Mouse (Mus musculus) hindbrain, embryonic 12.5 days (tissue): ENCODE measurements at regions not wholly inside any gene's neighbourhood (a gene's known extent, or its start where the extent isn't known, plus 50 kb on each side); places are given as distances from the start of the nearest gene placed in this dataset.

Source experiments
- ATAC-seq: fragments of 200-750 bp; cut with Nextera tagmentation; 2 replicates; pipeline ENCODE4 v1.8.0; 2017; ENCODE audit warnings: moderate TSS enrichment; ENCODE audit not compliant: low FRiP score
- H3K27ac ChIP-seq: fragments of 300-500 bp; sonication (generic); 2 replicates; pipeline ENCODE4 v1.5.1; 2016; ENCODE audit warnings: mild to moderate bottlenecking
- H3K27me3 ChIP-seq: fragments of 300-500 bp; sonication (generic); 2 replicates; pipeline ENCODE4 v1.6.1; 2016; ENCODE audit warnings: mild to moderate bottlenecking
- H3K36me3 ChIP-seq: fragments of 300-500 bp; sonication (generic); 2 replicates; pipeline ENCODE4 v1.6.1; 2016; ENCODE audit warnings: mild to moderate bottlenecking
- H3K4me1 ChIP-seq: fragments of 300-500 bp; sonication (generic); 2 replicates; pipeline ENCODE4 v1.6.1; 2016
- H3K4me2 ChIP-seq: fragments of 300-500 bp; sonication (generic); replicated peaks from 2 replicates; pipeline ENCODE4 v1.6.1; 2016; ENCODE audit warnings: mild to moderate bottlenecking
- H3K4me3 ChIP-seq: fragments of 300-500 bp; sonication (generic); 2 replicates; pipeline ENCODE4 v1.5.1; 2016; ENCODE audit warnings: mild to moderate bottlenecking
- H3K9ac ChIP-seq: fragments of 300-500 bp; sonication (generic); 2 replicates; pipeline ENCODE4 v1.6.1; 2016; ENCODE audit warnings: mild to moderate bottlenecking, moderate library complexity
- H3K9me3 ChIP-seq: fragments of 300-500 bp; sonication (generic); replicated peaks from 2 replicates; pipeline ENCODE4 v1.6.1; 2016; ENCODE audit warnings: mild to moderate bottlenecking
- WGBS: fragments of 180-500 bp; shearing (Covaris S2); methylation state at CpG from one replicate; pipeline ENCODE4 v1.1.7; 2016; 5-methylcytosine and 5-hydroxymethylcytosine counted together

- no peak for ATAC-seq
- Histone ChIP-seq H3K4me3 (no peak overlapping the region), H3K36me3 (no peaks in the 10 kb centered on the region), H3K27ac (no peak overlapping the region), H3K9ac (no peak overlapping the region), H3K27me3 (0 out of 2 replicates have a peak, but pooled peaks cover under 1% of the 10 kb centered on the region), H3K4me2 (no peak overlapping the region), H3K4me1 (peaks cover 9% of the 10 kb centered on the region), H3K9me3 (no peaks in the 10 kb centered on the region)
- 92% methylated on average over 3 of the region's 5 CpGs for WGBS
Observed at GRCm38 (mm10) chr2:167786951-167787350, 97.3 kb upstream of the Tmem189 start.

- Histone ChIP-seq H3K9me3 (no peaks in the 10 kb centered on the region), H3K9ac (no peak overlapping the region), H3K27ac (no peak overlapping the region), H3K4me2 (no peak overlapping the region), H3K27me3 (no peaks in the 10 kb centered on the region), H3K4me3 (no peak overlapping the region), H3K36me3 (no peaks in the 10 kb centered on the region), H3K4me1 (peaks cover 15% of the 10 kb centered on the region)
- no peak for ATAC-seq
- 87% methylated on average over 13 of the region's 13 CpGs for WGBS
Observed at GRCm38 (mm10) chr2:167784353-167784752, 94.7 kb upstream of the Tmem189 start.

- H3K9me3 ChIP-seq, result no peaks in the 10 kb centered on the region
- no peak for ATAC-seq
- no peak overlapping the region for H3K4me3 ChIP-seq
- no peak overlapping the region for H3K27ac ChIP-seq
- 82% methylated on average over 3 of the region's 3 CpGs for WGBS
- H3K36me3 ChIP-seq, result no peaks in the 10 kb centered on the region
- H3K4me2 ChIP-seq, result no peak overlapping the region
- no peak overlapping the region for H3K9ac ChIP-seq
- H3K27me3 ChIP-seq, result no peaks in the 10 kb centered on the region
- peaks cover 19% of the 10 kb centered on the region for H3K4me1 ChIP-seq
Observed at GRCm38 (mm10) chr2:167783374-167783773, 93.8 kb upstream of the Tmem189 start.

- H3K9ac ChIP-seq, result no peak overlapping the region; the same call in 1 of the 2 replicates
- H3K9me3 ChIP-seq, result no peaks in the 10 kb centered on the region
- WGBS, result 34% methylated on average over 27 of the region's 27 CpGs
- peak overlapping the region; percentile 4; the same call in 1 of the 2 replicates for H3K27ac ChIP-seq
- peak overlapping the region; percentile 36; the same call in 1 of the 2 replicates for H3K4me2 ChIP-seq
- H3K4me1 ChIP-seq, result peaks cover 29% of the 10 kb centered on the region
- no peak overlapping the region for H3K4me3 ChIP-seq
- H3K36me3 ChIP-seq, result no peaks in the 10 kb centered on the region
- no peaks in the 10 kb centered on the region for H3K27me3 ChIP-seq
- no peak for ATAC-seq
Observed at GRCm38 (mm10) chr2:167782231-167782999, 92.8 kb upstream of the Tmem189 start.

- H3K9me3 ChIP-seq, result no peaks in the 10 kb centered on the region
- peaks cover 35% of the 10 kb centered on the region for H3K4me1 ChIP-seq
- no peak overlapping the region for H3K4me3 ChIP-seq
- WGBS, result 78% methylated on average over 13 of the region's 13 CpGs
- H3K4me2 ChIP-seq, result no peak overlapping the region
- ATAC-seq, result no peak
- no peaks in the 10 kb centered on the region for H3K27me3 ChIP-seq
- H3K27ac ChIP-seq, result no peak overlapping the region
- no peaks in the 10 kb centered on the region for H3K36me3 ChIP-seq
- H3K9ac ChIP-seq, result no peak overlapping the region
Observed at GRCm38 (mm10) chr2:167781496-167781895, 91.9 kb upstream of the Tmem189 start.

GRCm38 (mm10) chr2:167778691-167779090, 89.1 kb upstream of the Tmem189 start:
- H3K27me3 ChIP-seq, result peaks cover 6% of the 10 kb centered on the region
- peaks cover 46% of the 10 kb centered on the region for H3K4me1 ChIP-seq
- no peak overlapping the region for H3K4me3 ChIP-seq
- no peak for ATAC-seq
- no peaks in the 10 kb centered on the region for H3K36me3 ChIP-seq
- 69% methylated on average over 10 of the region's 10 CpGs for WGBS
- no peak overlapping the region for H3K9ac ChIP-seq
- H3K27ac ChIP-seq, result no peak overlapping the region
- H3K9me3 ChIP-seq, result no peaks in the 10 kb centered on the region
- H3K4me2 ChIP-seq, result no peak overlapping the region

- H3K4me3 ChIP-seq, result peak overlapping the region; percentile 46
- H3K27me3 ChIP-seq, result peaks cover 6% of the 10 kb centered on the region
- WGBS, result 59% methylated on average over 4 of the region's 4 CpGs
- ATAC-seq, result no peak; the same call in 1 of the 2 replicates
- no peak overlapping the region for H3K9ac ChIP-seq
- H3K4me1 ChIP-seq, result peaks cover 46% of the 10 kb centered on the region
- H3K4me2 ChIP-seq, result peak overlapping the region; percentile 86
- no peaks in the 10 kb centered on the region for H3K36me3 ChIP-seq
- no peak overlapping the region for H3K27ac ChIP-seq
- H3K9me3 ChIP-seq, result no peaks in the 10 kb centered on the region
Observed at GRCm38 (mm10) chr2:167778271-167778670, 88.6 kb upstream of the Tmem189 start.

GRCm38 (mm10) chr2:167777331-167778085, 87.9 kb upstream of the Tmem189 start:
- Histone ChIP-seq H3K4me3 (peak overlapping the region; percentile 46), H3K27me3 (peaks cover 6% of the 10 kb centered on the region), H3K9ac (peak overlapping the region; percentile 63), H3K4me2 (peak overlapping the region; percentile 86), H3K27ac (peak overlapping the region; percentile 25), H3K4me1 (peaks cover 43% of the 10 kb centered on the region), H3K36me3 (no peaks in the 10 kb centered on the region), H3K9me3 (no peaks in the 10 kb centered on the region)
- ATAC-seq, result peak; percentile 80
- WGBS, result 2% methylated on average over 33 of the region's 33 CpGs

- 79% methylated on average over 24 of the region's 24 CpGs for WGBS
Observed at GRCm38 (mm10) chr2:167776251-167777168, 86.9 kb upstream of the Tmem189 start.

GRCm38 (mm10) chr2:167775218-167775915, 85.7 kb upstream of the Tmem189 start:
- Histone ChIP-seq H3K4me2 (no peak overlapping the region), H3K9me3 (no peaks in the 10 kb centered on the region), H3K4me1 (peaks cover 32% of the 10 kb centered on the region), H3K9ac (no peak overlapping the region), H3K36me3 (no peaks in the 10 kb centered on the region), H3K27me3 (peaks cover 6% of the 10 kb centered on the region), H3K27ac (no peak overlapping the region), H3K4me3 (no peak overlapping the region)
- ATAC-seq, result no peak
- 73% methylated on average over 20 of the region's 20 CpGs for WGBS

More at GRCm38 (mm10) chr2:167776251-167777168, 86.9 kb upstream of the Tmem189 start:
- Histone ChIP-seq H3K27ac (no peak overlapping the region), H3K36me3 (no peaks in the 10 kb centered on the region), H3K9me3 (no peaks in the 10 kb centered on the region), H3K27me3 (peaks cover 6% of the 10 kb centered on the region), H3K4me2 (peak overlapping the region; percentile 86), H3K9ac (no peak overlapping the region), H3K4me1 (peaks cover 34% of the 10 kb centered on the region), H3K4me3 (peak overlapping the region; percentile 46; the same call in 1 of the 2 replicates)
- no peak for ATAC-seq

GRCm38 (mm10) chr2:167774806-167775179, 85.2 kb upstream of the Tmem189 start:
- Histone ChIP-seq H3K9me3 (no peaks in the 10 kb centered on the region), H3K4me3 (no peak overlapping the region), H3K27ac (no peak overlapping the region), H3K36me3 (no peaks in the 10 kb centered on the region), H3K4me1 (peaks cover 32% of the 10 kb centered on the region), H3K9ac (no peak overlapping the region), H3K4me2 (no peak overlapping the region), H3K27me3 (peaks cover 6% of the 10 kb centered on the region)
- WGBS, result 21% methylated on average over 10 of the region's 10 CpGs
- ATAC-seq, result no peak
